11 mouse cellular contexts compared by ENCODE assay signal in the genomic region with DNA sequence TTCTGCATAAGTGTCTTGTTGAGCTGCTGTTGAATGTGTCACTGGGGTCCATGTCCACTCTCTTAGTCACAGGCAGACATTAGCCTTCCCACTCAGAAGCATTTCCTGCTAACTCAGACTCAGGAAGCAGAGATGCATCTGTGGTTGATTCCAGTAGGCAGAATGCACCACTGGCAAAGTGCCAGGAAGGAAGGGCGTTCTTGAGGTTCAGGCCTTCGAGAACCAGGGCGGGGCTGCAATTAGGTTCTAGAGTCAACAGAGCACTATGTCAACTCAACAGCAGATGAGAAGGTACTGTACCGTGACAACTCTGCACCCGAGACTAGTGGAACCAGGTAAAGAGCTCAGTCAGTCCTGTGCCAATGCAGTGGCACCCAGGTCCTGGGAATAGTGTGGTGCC.
DNase-seq lines count a peak whose midpoint lies in the region; ATAC-seq and TF ChIP-seq lines count a peak whose summit lies in the region.
"Had no signal": no experiment of that assay in that cellular context is flagged by ENCODE, and none has a peak within 500 bp of the region (broad histone marks: within the 10 kb centered on the region; RNA-seq: fewer than 3 reads in every experiment).

No protein-coding gene starts in this region.

- H3K36me3 ChIP-seq in kidney, adult 2 months (ENCODE audit: control insufficient read depth, insufficient read depth, low read length) = no peaks in the 10 kb centered on the region
- no peaks in the 10 kb centered on the region for H3K36me3 ChIP-seq in kidney, embryonic 16.5 days (ENCODE audit: insufficient read depth, low read length)
- H3K36me3 ChIP-seq: neural tube, embryonic 15.5 days had no signal

- no peak for TF ChIP-seq POLR2A in kidney, adult 2 months (IDR thresholded peaks at IDR 0.05; ENCODE audit: low read depth, low read length)

- no peak for ATAC-seq in kidney, embryonic 16.5 days (ENCODE audit: low FRiP score, low TSS enrichment)

- H3K4me3 ChIP-seq in kidney, adult 2 months (ENCODE audit: insufficient read depth, low read depth, low read length) = no peak overlapping the region
- no peak overlapping the region for H3K4me3 ChIP-seq in kidney, embryonic 16.5 days (ENCODE audit: low read length)
- H3K4me3 ChIP-seq: neural tube, embryonic 15.5 days had no signal

- H3K27me3 ChIP-seq in kidney, adult 2 months (replicated peaks; ENCODE audit: control insufficient read depth, insufficient read depth, low read length) = no peaks in the 10 kb centered on the region
- peaks cover 38% of the 10 kb centered on the region for H3K27me3 ChIP-seq in kidney, embryonic 16.5 days (ENCODE audit: insufficient read depth, low read length)
- H3K27me3 ChIP-seq: neural tube, embryonic 15.5 days had no signal

- no peaks in the 10 kb centered on the region for H3K9me3 ChIP-seq in kidney, embryonic 16.5 days (ENCODE audit: low read length)
- H3K9me3 ChIP-seq: neural tube, embryonic 15.5 days had no signal

- H3K9ac ChIP-seq in kidney, embryonic 16.5 days (replicated peaks; ENCODE audit: low read length) = no peak overlapping the region
- H3K9ac ChIP-seq: neural tube, embryonic 15.5 days had no signal

- no peak overlapping the region for H3K27ac ChIP-seq in kidney, adult 2 months (ENCODE audit: insufficient read depth, low read depth, low read length)
- no peak overlapping the region for H3K27ac ChIP-seq in kidney, embryonic 16.5 days (ENCODE audit: low read length)
- H3K27ac ChIP-seq: neural tube, embryonic 15.5 days had no signal

- 55% methylated on average over 5 of the region's 5 CpGs for WGBS in kidney, adult 2 months
- WGBS in kidney, embryonic 16.5 days = 71% methylated on average over 5 of the region's 5 CpGs

- no peak overlapping the region for H3K4me2 ChIP-seq in kidney, embryonic 16.5 days (replicated peaks; ENCODE audit: low read depth, low read length)
- H3K4me2 ChIP-seq: neural tube, embryonic 15.5 days had no signal

- no peaks in the 10 kb centered on the region for H3K4me1 ChIP-seq in kidney, adult 2 months (ENCODE audit: control insufficient read depth, insufficient read depth, low read length)
- H3K4me1 ChIP-seq in kidney, embryonic 16.5 days (ENCODE audit: insufficient read depth, low read length) = 0 out of 2 replicates have a peak, but pooled peaks cover 9% of the 10 kb centered on the region
- H3K4me1 ChIP-seq: neural tube, embryonic 15.5 days had no signal

- peak; percentile 40 for DNase-seq in kidney, adult 2 months
- DNase-seq in CD4-positive, CD25-positive, alpha-beta regulatory T cell, adult 2 months (ENCODE audit: low read depth, low spot score) = peak; percentile 66
- peak; percentile 50 for DNase-seq in induced T-regulatory cell, adult 2 months (ENCODE audit: low read depth)
- peak; percentile 37 for DNase-seq in lung, postnatal 36 days
- DNase-seq in layer of hippocampus, postnatal 36 days = no peak
- no peak for DNase-seq in spleen, postnatal 14 days (ENCODE audit: low spot score in 2 of 2)
- no peak for DNase-seq in layer of hippocampus, adult 9-10 months (ENCODE audit: low spot score)
- DNase-seq: gastrocnemius, postnatal 25 days; heart, postnatal 36 days had no signal

- TF ChIP-seq CTCF in kidney, adult 2 months (conservative IDR thresholded peaks at IDR 0.05; ENCODE audit: insufficient read depth, insufficient read length, low read depth, low read length) = no peak

Comparison
In these comparisons a context has a peak if more than half of its experiments do, and no peak if none do; other contexts are left out.
1. DNase-seq: peak in kidney, adult 2 months (single experiment), CD4-positive, CD25-positive, alpha-beta regulatory T cell, adult 2 months (single experiment), induced T-regulatory cell, adult 2 months (single experiment) and lung, postnatal 36 days (single experiment); none in layer of hippocampus, postnatal 36 days (0 of 2), spleen, postnatal 14 days (0 of 2) and layer of hippocampus, adult 9-10 months (single experiment).